Mouse (Mus musculus) liver (tissue): Measurements from ENCODE around the gene Olfr1330.
"Not testable (repeated sequence)": the region's sequence is repeated elsewhere in the genome, so short reads cannot be mapped to it uniquely, and the experiment has no call there.

Experiments used
- DNase-seq: peaks from one replicate; pipeline ENCODE4 v3.0.0-alpha.2; 2020; ENCODE audit warnings: mixed read lengths

The Olfr1330 gene

GRCm38 (mm10) chr4:118888297-118888696, at the start of gene Olfr1330:
Gene Olfr1330, plus strand, starts transcription at chr4:118888597.
- no peak for DNase-seq

GRCm38 (mm10) chr4:118861791-118862190, 26.6 kb upstream of the Olfr1330 start:
- DNase-seq: no peak

GRCm38 (mm10) chr4:118862704-118863103, 25.7 kb upstream of the Olfr1330 start:
- no peak for DNase-seq

- no peak for DNase-seq
These were observed 24.0 kb upstream of the Olfr1330 start, which contains the start of gene Olfr1331 for GRCm38 (mm10) chr4:118864349-118864748. Gene Olfr1331, plus strand, starts transcription at chr4:118864649.

- no peak for DNase-seq
These were observed 20.8 kb upstream of the Olfr1330 start for GRCm38 (mm10) chr4:118867566-118867965.

GRCm38 (mm10) chr4:118901981-118902380, 13.6 kb downstream of the Olfr1330 start:
- DNase-seq: no peak

GRCm38 (mm10) chr4:118917365-118917764, 29.0 kb downstream of the Olfr1330 start, which contains the start of gene Olfr1329:
Gene Olfr1329, minus strand, starts transcription at chr4:118917465.
- DNase-seq: not testable (repeated sequence)

GRCm38 (mm10) chr4:118931326-118931725, 42.9 kb downstream of the Olfr1330 start:
- DNase-seq: not testable (repeated sequence)

GRCm38 (mm10) chr4:118938512-118938911, 50.1 kb downstream of the Olfr1330 start, which contains the start of gene Olfr1328:
Gene Olfr1328, minus strand, starts transcription at chr4:118938612.
- DNase-seq: no peak
